Mouse (Mus musculus): ENCODE results near the gene Plac1.

- TF ChIP-seq EP300 (IDR thresholded peaks at IDR 0.05; ENCODE audit: low read depth) (no peak), CTCF (IDR thresholded peaks at IDR 0.05; ENCODE audit: low read depth) (no peak)
Observed at GRCm38 (mm10) chrX:53118019-53118418, 121.9 kb downstream of the Plac1 start.

All from heart, postnatal 0 days (tissue).